Mouse (Mus musculus): ENCODE results near the gene Mrpl9.

The Mrpl9 gene

DNA sequence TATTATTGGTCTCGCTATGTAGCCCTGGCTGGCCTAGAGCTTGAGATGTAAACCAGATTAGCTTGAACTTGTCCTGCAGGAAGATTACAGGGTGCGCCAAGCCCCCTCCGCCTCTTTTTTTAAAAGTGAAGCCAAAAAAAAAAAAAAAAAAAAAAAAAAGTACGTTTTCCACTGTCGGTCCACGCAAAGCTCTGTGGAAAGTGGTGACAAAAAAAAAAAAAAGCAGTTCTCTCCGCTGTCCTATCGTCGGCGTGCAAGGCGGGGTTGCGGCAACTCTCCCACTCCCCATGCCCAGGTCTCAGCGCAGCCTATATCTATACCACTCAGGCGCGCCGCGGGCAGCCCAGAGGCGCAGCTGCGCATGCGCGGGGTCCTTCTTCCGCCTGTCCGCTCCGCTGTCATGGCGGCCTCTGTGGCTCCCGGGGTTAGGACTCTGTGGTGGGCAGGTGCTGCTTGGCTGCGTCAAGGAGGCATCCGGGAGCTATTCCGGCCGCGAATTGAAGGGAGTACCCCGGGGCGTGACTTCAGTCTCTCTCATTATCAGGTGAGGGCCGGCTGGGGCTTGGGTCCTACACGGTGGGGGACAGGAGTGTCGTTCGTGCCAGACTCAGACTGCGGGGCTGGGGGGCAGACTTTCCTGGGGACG is at the start of gene Mrpl9:
Gene Mrpl9, plus strand, starts transcription at position 368 of the 646 bp plus-strand sequence.
- peak; percentile 93 for DNase-seq

DNA sequence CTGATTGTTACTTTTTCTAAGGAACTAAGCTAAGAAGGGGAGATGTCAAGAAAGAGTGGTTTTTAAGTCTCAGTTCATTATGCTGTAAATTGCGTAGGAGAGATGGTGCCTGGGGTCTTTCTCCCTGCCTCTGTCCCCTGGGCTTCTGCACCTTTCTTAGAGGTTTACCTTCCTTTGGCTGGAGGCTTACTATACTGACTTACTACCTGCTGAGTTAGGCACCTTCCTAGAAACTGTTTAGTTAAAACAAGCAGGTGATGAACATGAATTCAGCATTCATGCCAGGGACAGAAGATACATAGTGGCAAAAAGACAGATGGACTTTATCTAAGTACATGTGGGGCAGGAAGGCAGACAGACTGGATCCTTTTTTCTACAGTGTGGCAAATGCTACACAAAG is 46.8 kb upstream of the Mrpl9 start:
- DNase-seq, result no peak

- DNase-seq, result no peak
These were observed 46.3 kb upstream of the Mrpl9 start for GRCm38 (mm10) chr3:94396851-94397250.

DNA sequence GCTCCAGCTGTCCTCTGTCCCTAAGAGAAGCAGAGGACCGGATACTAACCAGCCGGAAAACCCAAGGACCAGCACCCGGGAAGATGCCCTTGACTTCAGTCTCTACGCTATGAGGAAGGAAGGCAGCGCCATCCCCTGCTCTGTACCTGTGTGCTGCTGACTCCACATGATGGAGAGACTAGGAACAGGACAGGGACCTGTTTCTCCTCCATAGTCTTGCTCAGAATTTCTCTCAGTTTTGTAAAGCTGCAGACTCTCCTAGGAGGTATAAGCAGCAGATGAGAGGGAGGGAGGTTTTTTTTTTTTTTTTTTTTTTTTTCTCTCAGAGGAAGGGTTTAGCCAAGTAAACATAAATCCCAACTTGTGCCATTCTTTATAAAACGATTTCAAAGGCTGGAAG is 44.9 kb upstream of the Mrpl9 start, which contains the start of gene Lingo4:
Gene Lingo4, plus strand, starts transcription at position 301 of the 400 bp plus-strand sequence.
- no peak for DNase-seq

GRCm38 (mm10) chr3:94398943-94399481 is 44.1 kb upstream of the Mrpl9 start:
- DNase-seq, result no peak

DNA sequence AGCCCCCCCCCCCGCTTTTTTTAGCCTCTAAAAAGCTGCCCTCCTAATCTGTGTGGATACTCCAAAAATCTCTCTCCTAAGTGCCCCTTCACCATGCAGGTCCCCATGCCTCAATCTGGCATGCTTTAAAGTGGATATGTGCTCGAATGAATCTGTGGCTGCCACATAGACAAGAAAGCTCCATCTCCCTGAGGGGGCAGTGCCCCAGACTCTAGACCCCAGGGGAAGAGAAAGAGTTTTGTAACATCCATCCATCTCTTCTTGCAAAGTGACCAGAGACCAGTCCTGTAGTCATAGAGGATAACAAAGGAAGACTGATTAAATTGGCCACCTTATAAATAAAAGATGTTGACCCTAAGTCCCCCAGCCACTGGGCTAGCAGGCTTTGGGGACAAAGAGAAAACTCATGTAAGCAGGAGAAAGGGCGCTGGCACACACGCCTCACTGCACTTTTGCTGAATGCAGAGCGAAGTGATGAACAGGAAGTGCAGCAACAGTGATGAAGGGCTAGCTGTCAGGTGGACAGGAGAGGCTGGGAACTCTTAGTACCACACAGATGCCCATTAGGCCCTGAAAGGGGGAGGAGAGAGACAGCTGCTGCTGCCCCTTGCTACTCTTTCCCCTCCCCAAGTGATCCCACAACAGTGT is 43.3 kb upstream of the Mrpl9 start:
- no peak for DNase-seq

DNA sequence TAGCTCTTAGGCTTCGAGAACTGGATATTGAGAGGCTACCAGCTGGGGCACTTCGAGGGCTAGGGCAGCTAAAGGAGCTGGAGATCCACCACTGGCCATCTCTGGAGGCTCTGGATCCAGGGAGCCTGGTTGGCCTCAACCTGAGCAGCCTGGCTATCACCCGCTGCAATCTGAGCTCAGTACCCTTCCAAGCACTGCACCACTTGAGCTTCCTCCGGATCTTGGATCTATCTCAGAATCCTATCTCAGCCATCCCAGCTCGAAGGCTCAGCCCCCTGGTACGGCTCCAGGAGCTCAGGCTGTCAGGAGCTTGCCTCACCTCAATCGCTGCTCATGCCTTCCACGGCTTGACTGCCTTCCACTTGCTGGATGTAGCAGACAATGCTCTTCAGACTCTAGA is 40.7 kb upstream of the Mrpl9 start:
- DNase-seq, result no peak

DNA sequence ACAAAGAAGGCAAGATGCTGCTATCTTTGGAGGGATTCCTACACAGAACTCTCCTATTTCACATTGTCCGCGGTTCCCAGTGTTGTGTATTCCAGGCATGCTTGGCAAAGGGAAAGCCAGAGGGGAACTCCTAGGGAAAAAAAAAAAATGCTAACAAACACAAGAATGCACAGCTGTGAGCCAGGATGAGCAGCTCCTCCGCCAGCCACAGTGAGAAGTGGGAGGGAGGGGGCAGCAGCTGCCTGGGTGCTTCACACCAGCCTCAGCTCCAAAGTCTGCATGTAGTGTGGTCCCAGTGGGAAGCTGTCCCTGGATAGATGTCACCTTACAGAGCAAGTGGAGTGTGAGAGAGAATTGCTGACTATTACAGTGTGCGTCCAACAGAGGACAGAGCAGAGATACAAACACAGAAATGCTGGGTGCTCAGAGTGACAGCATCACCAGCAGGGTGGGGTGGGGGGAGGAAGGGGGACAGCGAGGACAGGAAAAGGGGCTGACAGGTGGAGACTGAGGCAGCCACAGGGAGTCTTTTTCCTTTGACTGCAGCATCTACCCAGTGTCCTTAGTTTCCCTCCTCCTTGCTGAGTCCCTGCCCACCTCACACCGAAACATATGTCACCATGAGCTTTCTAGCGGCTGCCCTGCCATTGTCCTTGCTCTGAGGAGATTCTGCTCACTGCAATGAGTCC is 38.6 kb upstream of the Mrpl9 start:
- DNase-seq, result no peak

DNA sequence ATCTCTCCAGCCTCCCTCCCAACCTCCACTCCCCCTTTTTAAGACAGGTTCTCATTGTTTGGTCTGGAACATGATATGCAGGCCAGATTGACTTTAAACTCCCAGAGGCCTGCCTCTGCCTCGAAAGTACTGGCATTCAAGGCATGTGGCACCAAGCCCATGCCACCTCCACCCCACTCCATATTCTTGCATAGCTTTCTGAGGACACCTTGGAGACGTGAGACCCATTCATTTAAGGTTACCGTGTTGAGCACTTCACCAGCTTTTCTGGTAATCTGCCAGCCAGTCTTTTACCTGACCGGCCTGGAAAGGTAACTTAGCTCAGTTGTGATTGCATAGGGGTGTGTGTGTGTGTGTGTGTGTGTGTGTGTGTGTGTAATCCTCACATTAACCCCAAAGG is 37.6 kb upstream of the Mrpl9 start:
- DNase-seq, result no peak

GRCm38 (mm10) chr3:94412530-94412929 is 30.6 kb upstream of the Mrpl9 start:
- peak; percentile 30 for DNase-seq

DNA sequence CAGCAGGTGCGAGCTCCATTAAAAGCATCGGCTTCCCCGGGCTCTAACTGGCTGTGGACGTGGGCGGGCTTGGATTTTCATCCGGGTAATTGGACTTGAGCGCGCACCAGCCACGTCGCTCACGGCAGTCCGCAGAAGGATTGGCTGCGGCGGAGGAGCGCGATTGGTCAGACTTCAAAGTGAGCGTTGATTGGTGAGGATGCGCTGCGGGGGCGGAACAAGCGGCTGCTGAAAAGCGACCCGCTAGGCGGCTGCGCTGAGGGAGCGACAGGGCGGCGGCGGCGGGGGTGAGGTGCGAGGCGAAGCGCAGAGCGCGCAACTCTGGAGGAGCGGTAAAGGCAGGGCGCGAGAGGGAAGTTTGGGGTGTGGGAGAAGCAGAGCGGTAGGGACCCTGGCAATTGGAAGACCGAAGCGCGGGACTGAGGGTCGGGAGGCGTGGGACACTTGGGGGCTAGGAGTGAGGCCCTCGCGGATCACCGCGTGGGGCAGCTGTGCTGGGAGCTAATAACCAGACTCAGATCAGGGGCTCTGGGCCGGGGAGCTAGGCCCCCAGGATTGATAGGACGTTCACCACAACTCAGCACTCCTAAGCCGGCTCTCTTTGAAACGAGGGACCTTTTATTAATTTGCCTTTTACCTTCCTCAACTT is 30.0 kb upstream of the Mrpl9 start, which contains the start of gene Tdrkh:
Gene Tdrkh, plus strand, starts transcription at position 243 of the 649 bp plus-strand sequence.
- peak; percentile 99 for DNase-seq

GRCm38 (mm10) chr3:94430980-94431379 is 12.1 kb upstream of the Mrpl9 start:
- no peak for DNase-seq

- no peak for DNase-seq
These were observed 8.8 kb upstream of the Mrpl9 start for GRCm38 (mm10) chr3:94434305-94434704.

GRCm38 (mm10) chr3:94436420-94436819 is 6.7 kb upstream of the Mrpl9 start:
- DNase-seq, result no peak

- no peak for DNase-seq
These were observed 1.9 kb upstream of the Mrpl9 start for GRCm38 (mm10) chr3:94441182-94441581.

DNA sequence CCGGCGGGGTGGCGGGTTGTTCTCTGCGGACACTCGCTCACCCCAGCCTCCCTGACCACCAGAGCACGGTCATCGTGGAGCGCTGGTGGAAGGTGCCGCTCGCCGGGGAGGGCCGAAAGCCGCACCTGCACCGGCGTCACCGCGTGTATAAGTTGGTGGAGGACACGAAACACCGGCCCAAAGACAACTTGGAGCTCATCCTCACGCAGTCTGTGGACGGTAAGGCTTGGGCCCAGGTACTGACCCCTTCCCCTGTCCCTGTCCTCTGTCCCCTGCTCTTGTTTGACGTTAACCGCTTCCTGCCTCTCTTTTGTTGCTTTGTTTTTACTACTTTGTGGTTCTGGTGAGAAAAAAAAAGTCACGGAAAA is 463 bp downstream of the Mrpl9 start, which contains the start of gene Oaz3:
Gene Oaz3, minus strand, starts transcription at position 319 of the 368 bp plus-strand sequence.
- DNase-seq, result no peak

DNA sequence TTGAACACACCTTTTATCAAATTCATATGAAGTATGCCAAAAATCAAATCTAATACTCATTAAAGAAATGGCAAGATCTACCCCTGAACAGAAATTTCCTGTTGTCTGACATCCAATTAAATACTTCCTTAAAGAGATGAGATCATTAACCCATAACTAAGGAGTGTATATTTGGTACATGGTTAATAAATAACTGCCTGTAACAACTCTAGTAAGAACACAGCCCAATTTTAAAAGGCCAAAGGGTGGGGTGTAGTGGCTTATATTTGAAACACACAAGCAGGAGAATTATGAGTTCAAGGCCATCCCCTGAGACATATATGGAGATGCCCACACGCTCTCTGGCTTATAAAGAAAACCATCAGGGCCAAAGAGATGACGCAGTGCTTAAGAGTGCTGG is 6.3 kb downstream of the Mrpl9 start:
- no peak for DNase-seq

DNA sequence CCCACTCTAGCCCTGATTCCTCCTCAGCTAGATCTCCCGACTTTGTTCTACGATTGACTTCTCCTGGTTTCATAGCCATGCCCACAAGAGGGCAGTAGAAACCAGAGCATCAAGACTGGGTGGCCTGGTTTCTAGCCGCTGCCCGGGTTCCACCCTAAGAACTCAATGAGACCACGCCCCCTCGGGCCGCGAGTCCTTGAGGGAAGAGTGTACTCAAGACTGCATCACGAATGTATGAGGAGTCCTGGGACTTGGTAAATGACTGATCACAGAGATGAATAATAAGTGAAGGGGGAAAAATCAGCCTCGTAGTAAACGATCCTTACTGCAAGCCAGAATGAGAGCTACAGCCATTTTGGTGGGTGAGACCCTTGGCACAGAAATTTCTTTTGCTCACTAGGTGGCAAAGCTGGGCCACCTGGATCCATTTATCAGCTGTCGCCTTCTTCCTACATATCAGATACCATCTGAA is 13.4 kb downstream of the Mrpl9 start:
- peak; percentile 84 for DNase-seq

DNA sequence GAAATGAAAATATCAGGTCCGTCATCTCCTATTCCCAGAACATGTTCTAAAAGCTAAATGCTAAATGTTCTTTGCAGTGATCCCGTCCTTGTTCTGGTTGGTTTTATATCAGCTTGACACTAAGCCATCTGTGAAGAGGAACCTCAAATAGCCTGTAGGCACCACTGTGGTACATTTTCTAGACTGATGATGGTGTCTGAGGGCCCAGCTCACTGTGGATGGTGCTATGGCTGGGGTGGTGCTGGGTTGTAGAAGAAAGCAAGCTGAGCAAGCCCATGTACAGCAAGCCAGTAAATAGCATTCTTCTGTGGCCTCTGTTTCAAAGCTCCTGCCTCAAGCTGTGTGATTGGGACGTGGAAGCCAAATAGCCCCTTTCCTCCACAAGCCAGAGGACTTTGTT is 13.9 kb downstream of the Mrpl9 start:
- no peak for DNase-seq

DNA sequence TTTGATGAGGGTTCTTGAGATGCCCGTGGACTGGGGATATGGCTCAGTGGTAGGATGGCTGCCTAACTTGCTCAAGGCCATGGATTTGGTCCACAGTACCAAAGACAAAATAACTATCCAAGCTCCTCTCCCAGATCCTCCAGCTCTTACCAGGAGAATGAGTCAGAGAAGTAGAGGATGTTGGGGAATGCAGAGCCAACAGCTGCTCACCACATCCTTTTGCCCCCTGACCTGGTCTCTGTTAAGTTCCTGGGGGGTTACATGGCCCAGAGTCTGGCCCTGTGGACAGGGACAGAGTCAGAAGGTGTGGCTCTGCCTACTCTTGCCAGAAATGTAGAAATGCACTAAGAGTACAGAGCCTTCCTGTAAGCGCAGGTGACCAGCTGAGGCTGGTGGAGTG is 16.7 kb downstream of the Mrpl9 start:
- DNase-seq, result no peak

- no peak for DNase-seq
These were observed 20.9 kb downstream of the Mrpl9 start for GRCm38 (mm10) chr3:94463926-94464578.

- DNase-seq, result peak; percentile 85
These were observed 22.7 kb downstream of the Mrpl9 start for GRCm38 (mm10) chr3:94465632-94466430.
